Mouse (Mus musculus): ENCODE measurements around the gene E030025P04Rik.

E030025P04Rik gene

GRCm38 (mm10) chr11:109144236-109144635, at the start of gene E030025P04Rik:
E030025P04Rik (minus strand) TSS chr11:109144369.
- no peak for ATAC-seq (ENCODE audit: low TSS enrichment)

DNA sequence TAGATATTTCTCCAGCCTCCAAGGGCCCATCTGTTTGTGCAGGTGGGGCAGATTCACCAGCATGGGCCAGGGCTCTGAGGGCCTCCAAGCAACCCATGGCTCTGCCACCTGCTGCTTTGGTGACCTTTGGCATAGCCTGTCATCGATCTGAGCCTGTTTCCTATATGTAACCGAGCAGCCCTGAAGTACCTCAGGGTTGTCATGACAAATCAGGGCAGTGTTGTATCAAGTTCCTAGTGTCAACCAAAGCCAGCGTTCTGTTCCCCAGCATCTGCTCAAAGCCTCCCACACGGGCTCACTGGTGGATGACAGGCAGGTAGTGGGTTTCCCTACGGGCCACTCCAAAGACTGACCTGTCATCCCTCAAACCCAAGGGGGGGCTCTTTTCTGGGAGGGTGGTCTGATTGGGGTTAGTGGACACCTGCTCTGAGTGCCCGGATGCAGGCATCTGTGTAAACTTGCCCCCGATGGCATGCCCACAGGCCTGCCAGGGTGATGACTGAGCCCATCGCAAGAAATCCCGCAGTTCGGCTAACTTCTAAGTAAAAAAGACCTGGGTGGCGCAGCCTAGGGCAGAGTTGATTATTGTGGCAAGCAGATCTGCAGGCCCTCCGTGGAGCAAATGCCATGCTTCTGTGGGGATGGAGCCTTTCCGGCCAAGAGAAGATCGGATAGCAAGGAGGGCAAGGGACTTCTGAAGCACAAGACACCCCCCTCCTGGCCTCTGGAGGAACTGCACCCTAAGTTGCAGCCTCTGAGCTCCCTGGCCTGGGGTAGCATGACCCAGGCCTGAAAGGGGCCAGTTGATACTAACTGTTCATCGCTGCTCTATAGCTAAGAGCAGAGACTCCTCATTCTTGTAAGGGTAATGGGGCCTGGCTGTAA, 48.7 kb upstream of the E030025P04Rik start:
- ATAC-seq (ENCODE audit: low TSS enrichment) = peak; percentile 90

GRCm38 (mm10) chr11:109188235-109188634, 44.1 kb upstream of the E030025P04Rik start:
- no peak for ATAC-seq (ENCODE audit: low TSS enrichment)

GRCm38 (mm10) chr11:109187631-109188184, 43.5 kb upstream of the E030025P04Rik start:
- no peak for ATAC-seq (ENCODE audit: low TSS enrichment)

- ATAC-seq (ENCODE audit: low TSS enrichment) = no peak
These were observed 36.9 kb upstream of the E030025P04Rik start for GRCm38 (mm10) chr11:109181118-109181517.

GRCm38 (mm10) chr11:109180290-109180689, 36.1 kb upstream of the E030025P04Rik start:
- no peak for ATAC-seq (ENCODE audit: low TSS enrichment)

GRCm38 (mm10) chr11:109178788-109179518, 34.8 kb upstream of the E030025P04Rik start:
- peak; percentile 98 for ATAC-seq (ENCODE audit: low TSS enrichment)

- ATAC-seq (ENCODE audit: low TSS enrichment) = no peak
These were observed 31.3 kb upstream of the E030025P04Rik start for GRCm38 (mm10) chr11:109175376-109175969.

GRCm38 (mm10) chr11:109172224-109172623, 28.1 kb upstream of the E030025P04Rik start:
- no peak for ATAC-seq (ENCODE audit: low TSS enrichment)

- ATAC-seq (ENCODE audit: low TSS enrichment) = no peak
These were observed 26.6 kb upstream of the E030025P04Rik start for GRCm38 (mm10) chr11:109170771-109171170.

GRCm38 (mm10) chr11:109157694-109158093, 13.5 kb upstream of the E030025P04Rik start:
- no peak for ATAC-seq (ENCODE audit: low TSS enrichment)

DNA sequence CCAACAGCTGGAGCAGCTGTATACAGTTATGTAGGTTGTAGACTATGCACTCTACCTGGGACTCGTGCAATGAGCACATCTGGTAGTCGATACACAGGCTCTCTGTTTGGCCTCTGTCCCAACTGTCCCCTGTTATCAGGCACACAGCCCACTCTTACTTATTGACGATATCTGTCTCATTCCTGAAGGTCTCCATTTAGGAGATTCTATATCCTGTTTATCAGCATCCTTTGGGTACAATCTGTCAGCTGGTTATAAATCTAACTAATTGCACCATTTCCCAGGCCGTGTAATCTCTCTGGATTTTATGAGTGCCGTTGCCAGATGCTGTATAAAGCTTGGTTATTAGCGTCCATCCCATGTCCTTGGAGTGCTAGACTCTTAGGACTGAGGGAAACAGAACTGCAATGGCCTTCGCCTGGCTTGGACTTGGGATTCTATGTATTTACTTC, 747 bp upstream of the E030025P04Rik start:
- ATAC-seq (ENCODE audit: low TSS enrichment) = no peak

DNA sequence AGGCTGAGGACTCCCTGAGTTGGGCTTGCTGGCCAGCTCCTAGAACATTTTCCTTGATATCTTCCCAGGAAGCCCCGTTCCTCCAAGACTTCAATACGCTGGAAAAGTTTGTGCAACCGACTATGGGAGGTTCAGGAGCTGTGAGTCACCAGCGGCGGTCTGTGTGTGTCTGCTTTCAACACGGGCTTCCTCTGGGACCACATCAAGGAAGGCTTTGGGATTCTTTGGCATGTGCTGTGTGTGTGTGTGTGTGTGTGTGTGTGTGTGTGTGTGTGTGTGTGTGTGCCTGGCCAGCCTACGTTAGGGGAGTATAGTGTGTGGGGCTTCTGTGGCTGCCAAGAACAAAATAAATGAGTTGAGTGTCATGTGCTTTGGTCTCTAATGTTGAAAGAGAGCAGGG, 17.7 kb downstream of the E030025P04Rik start:
- ATAC-seq (ENCODE audit: low TSS enrichment) = no peak

- ATAC-seq (ENCODE audit: low TSS enrichment) = no peak
These were observed 18.7 kb downstream of the E030025P04Rik start for GRCm38 (mm10) chr11:109125451-109125850.

DNA sequence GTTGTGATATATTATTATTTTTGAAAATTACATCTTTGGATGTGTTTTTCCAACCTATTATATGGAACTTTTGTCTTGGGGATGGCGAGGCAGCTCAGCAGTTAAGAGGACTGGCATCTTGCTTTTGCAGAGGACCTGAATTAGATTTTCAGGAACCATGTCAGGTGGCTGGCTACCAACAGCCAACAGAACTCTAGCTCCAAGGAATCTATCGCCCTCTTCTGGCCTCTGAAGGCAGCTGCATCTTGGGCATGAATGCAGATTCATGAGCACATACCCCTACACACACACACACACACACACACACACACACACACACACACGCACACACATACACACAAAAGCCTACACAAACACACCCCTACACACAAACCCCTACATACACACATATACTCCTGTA, 19.9 kb downstream of the E030025P04Rik start:
- no peak for ATAC-seq (ENCODE audit: low TSS enrichment)

DNA sequence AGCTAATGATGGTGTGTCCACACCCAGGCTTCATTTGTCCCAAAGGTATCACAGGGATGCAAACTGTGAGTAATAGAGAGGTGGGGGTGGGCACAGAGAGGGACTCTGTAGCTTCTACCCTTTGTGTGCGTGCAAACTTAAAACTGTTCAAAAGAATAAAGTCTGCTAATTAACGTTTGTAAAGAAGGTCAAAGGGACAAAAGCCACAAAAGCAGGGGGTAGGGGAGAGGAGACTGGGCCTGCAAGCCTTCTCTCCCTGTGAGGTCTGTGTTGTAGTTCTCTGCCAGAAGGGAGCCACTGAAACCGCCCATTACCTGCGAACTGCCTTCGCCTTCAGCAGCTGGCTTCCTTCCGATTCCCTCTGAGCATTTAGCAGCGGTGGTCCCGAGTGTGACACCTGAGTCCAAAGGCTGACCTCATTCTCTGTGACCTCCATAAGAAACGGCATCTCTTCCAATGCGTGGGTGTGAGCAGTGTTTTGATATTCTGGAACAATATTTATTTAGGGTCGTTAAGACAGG, 34.3 kb downstream of the E030025P04Rik start:
- ATAC-seq (ENCODE audit: low TSS enrichment) = no peak

GRCm38 (mm10) chr11:109109056-109109455, 35.1 kb downstream of the E030025P04Rik start:
- ATAC-seq (ENCODE audit: low TSS enrichment) = no peak

DNA sequence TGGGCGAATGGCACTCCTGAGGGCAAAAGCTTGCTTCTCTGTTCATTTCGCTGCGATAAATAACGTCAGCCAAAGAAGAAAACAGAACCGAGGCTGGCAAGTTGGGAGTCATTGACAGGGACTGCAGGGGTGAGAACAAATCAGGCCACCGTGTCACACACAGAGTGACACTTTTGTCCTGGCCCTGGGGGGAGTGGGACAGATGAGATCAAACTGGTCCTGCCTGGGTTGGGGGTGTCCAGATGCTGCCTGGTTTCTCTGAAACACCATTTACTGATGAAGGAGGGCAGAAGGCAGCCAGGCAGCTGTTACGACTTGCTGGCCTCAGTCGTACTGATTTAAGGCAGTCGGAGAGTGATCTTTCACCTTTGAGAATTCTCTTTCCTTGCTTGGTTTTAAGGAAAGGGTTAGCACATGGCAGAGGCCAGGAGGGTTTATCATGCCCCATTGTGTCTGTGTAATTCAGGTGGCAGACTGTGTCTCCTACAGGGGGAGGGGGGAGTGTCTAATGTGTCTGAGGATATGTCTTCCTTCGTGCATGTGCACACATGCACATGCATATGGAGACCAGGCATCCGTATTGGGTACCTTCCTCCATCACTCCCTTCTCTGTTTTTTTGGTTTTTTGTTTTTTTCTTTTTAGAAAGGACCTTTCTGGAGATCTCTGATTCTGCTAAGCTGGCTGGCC, 36.5 kb downstream of the E030025P04Rik start:
- ATAC-seq (ENCODE audit: low TSS enrichment) = no peak

DNA sequence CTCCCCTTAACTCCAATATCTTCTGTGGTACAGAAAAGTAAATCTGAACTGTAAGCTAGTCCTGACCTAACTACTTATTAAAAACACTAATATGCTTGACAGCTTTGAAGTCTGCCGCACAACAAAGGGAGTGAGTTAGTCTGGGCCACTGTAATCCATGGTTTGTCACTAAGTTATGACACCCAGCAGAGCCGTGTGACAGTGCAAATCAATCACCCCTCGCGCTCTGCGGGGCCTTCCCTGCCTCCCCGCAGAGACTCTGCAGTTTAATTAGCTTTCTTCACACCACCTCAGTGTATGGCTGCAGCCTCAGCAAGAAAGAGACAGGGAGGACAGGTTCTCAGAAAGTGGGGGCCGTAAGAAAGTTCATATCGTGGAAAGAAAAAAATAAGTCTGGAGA, 37.4 kb downstream of the E030025P04Rik start:
- no peak for ATAC-seq (ENCODE audit: low TSS enrichment)

DNA sequence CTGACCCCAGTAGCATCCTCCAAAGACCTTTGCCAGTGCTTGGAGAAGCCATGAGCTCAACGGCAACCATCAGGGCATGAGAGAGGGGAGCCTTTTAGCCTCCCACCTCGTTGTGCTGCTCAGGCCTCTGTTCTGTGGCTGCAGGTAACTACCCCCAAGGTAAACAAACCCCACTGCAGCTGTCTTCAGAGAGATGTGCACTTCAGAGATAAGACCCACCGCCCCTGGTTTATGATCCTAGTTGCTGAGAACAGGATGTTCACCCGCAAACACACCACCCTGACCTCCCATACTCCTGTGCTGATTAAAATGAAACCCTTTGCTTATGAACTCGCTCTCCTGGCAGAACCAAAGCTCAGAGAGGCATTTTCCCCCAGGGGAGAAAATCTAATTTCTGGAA, 38.0 kb downstream of the E030025P04Rik start:
- no peak for ATAC-seq (ENCODE audit: low TSS enrichment)

GRCm38 (mm10) chr11:109103386-109103785, 40.8 kb downstream of the E030025P04Rik start:
- no peak for ATAC-seq (ENCODE audit: low TSS enrichment)

All from frontal cortex, adult (tissue).